Comparison of ENCODE assay signal across 10 mouse cellular contexts in the genomic region with DNA sequence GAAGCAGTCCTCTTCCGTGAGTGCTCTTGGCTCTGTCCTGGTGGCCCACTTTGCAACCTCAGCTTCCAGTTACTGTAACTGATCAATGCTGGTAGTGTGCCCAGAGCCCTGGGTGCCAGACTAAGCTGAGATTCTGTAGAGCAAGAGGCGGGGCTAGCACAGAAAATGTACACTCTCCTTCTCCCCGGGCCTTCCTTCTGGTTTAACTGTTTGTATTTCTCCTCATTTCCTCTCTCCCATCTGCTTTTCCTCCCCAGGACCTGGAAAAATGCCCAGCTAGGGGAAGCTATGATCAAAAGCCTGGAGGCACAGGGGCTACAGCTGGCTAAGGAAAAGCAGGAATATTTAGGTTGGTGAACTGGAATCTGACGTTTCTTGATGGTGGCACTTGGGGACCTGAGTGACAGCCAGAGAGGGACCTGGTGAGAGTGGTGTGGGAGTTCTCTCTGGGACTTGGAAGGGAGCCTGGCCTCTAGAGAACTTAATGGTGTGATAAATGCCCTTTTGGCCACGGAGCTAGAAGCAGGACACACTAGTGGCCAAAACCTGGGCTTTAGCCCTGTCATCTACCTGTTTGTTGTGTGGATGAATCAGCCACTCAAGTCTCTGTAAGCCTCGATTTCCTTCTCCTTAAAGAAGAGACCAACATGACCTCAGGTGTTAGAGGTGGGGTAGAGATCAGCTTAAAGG. TPM values are rescaled to one million over a fixed set of nuclear protein-coding genes. Genes with fewer than 3 reads are reported as not detected.
A peak's percentile ranks its signal among the peaks of the same experiment; 100 is the strongest.
DNase-seq lines count a peak whose midpoint lies in the region; ATAC-seq lines count a peak whose summit lies in the region.
"Had no signal": no experiment of that assay in that cellular context is flagged by ENCODE, and none has a peak within 500 bp of the region (broad histone marks: within the 10 kb centered on the region; RNA-seq: fewer than 3 reads in every experiment).

No protein-coding gene starts in this region.

- 51% methylated on average over 6 of the region's 6 CpGs for WGBS in hindbrain, embryonic 15.5 days
- 72% methylated on average over 6 of the region's 6 CpGs for WGBS in hindbrain, embryonic 11.5 days
- WGBS in stomach, embryonic 14.5 days: 30% methylated on average over 6 of the region's 6 CpGs

- no peak for DNase-seq in hindbrain, embryonic 11.5 days (ENCODE audit: low spot score)
- DNase-seq in lung, postnatal 10 days: peak; percentile 16
- no peak for DNase-seq in lung, postnatal 4 days
- DNase-seq in cerebellum, adult 9-11 months: peak; percentile 68
- DNase-seq in adrenal gland, postnatal 4 days (ENCODE audit: low spot score in 2 of 2): no peak
- no peak for DNase-seq in adipocyte (ENCODE audit: low spot score)
- DNase-seq: heart, postnatal 4 days; liver, embryonic 13.5 days had no signal

- peak overlapping the region; percentile 38; the same call in 1 of the 2 replicates for H3K27ac ChIP-seq in hindbrain, embryonic 15.5 days (replicated peaks)
- no peak overlapping the region for H3K27ac ChIP-seq in hindbrain, embryonic 11.5 days (ENCODE audit: low read depth, low read length)
- H3K27ac ChIP-seq in stomach, embryonic 14.5 days (ENCODE audit: low read length): peak overlapping the region; percentile 52; the same call in 1 of the 2 replicates
- H3K27ac ChIP-seq: liver, embryonic 13.5 days had no signal

- no peak overlapping the region for H3K9ac ChIP-seq in hindbrain, embryonic 15.5 days
- no peak overlapping the region for H3K9ac ChIP-seq in hindbrain, embryonic 11.5 days (ENCODE audit: low read depth, low read length)
- no peak overlapping the region for H3K9ac ChIP-seq in stomach, embryonic 14.5 days (replicated peaks; ENCODE audit: low read depth, low read length)
- H3K9ac ChIP-seq: liver, embryonic 13.5 days had no signal

- H3K4me1 ChIP-seq in hindbrain, embryonic 15.5 days (replicated peaks): peaks cover 15% of the 10 kb centered on the region
- 0 out of 2 replicates have a peak, but pooled peaks cover 2% of the 10 kb centered on the region for H3K4me1 ChIP-seq in hindbrain, embryonic 11.5 days (replicated peaks; ENCODE audit: control insufficient read depth, insufficient read depth, low read length)
- H3K4me1 ChIP-seq in stomach, embryonic 14.5 days (ENCODE audit: control insufficient read depth, insufficient read depth, low read length): peaks cover 13% of the 10 kb centered on the region; the same call in 1 of the 2 replicates

- no peaks in the 10 kb centered on the region for H3K36me3 ChIP-seq in hindbrain, embryonic 15.5 days
- H3K36me3 ChIP-seq in hindbrain, embryonic 11.5 days (ENCODE audit: control insufficient read depth, insufficient read depth, low read length): no peaks in the 10 kb centered on the region
- H3K36me3 ChIP-seq in stomach, embryonic 14.5 days (ENCODE audit: control insufficient read depth, insufficient read depth, low read length): no peaks in the 10 kb centered on the region
- H3K36me3 ChIP-seq: liver, embryonic 13.5 days had no signal

- H3K4me3 ChIP-seq in hindbrain, embryonic 15.5 days: no peak overlapping the region
- no peak overlapping the region for H3K4me3 ChIP-seq in hindbrain, embryonic 11.5 days (ENCODE audit: low read depth, low read length)
- no peak overlapping the region for H3K4me3 ChIP-seq in stomach, embryonic 14.5 days (ENCODE audit: low read depth, low read length)
- H3K4me3 ChIP-seq: liver, embryonic 13.5 days had no signal

- no peak overlapping the region for H3K4me2 ChIP-seq in hindbrain, embryonic 15.5 days
- H3K4me2 ChIP-seq in hindbrain, embryonic 11.5 days (replicated peaks; ENCODE audit: low read depth, low read length): no peak overlapping the region
- no peak overlapping the region for H3K4me2 ChIP-seq in stomach, embryonic 14.5 days (replicated peaks; ENCODE audit: low read depth, low read length)
- H3K4me2 ChIP-seq: liver, embryonic 13.5 days had no signal

- no peaks in the 10 kb centered on the region for H3K9me3 ChIP-seq in hindbrain, embryonic 15.5 days
- no peaks in the 10 kb centered on the region for H3K9me3 ChIP-seq in hindbrain, embryonic 11.5 days (ENCODE audit: control insufficient read depth, low read length)
- no peaks in the 10 kb centered on the region for H3K9me3 ChIP-seq in stomach, embryonic 14.5 days (ENCODE audit: control insufficient read depth, low read depth, low read length)
- H3K9me3 ChIP-seq: liver, embryonic 13.5 days had no signal

- ATAC-seq in hindbrain, embryonic 15.5 days (ENCODE audit: low FRiP score, low read depth): peak; percentile 57; the same call in 1 of the 2 replicates
- no peak for ATAC-seq in hindbrain, embryonic 11.5 days (ENCODE audit: low FRiP score)
- ATAC-seq in stomach, embryonic 14.5 days (ENCODE audit: insufficient number of reproducible peaks, insufficient read depth, low FRiP score, low read depth): peak; percentile 16; the same call in 1 of the 2 replicates

- H3K27me3 ChIP-seq in hindbrain, embryonic 15.5 days: no peaks in the 10 kb centered on the region
- H3K27me3 ChIP-seq in hindbrain, embryonic 11.5 days (ENCODE audit: control insufficient read depth, insufficient read depth, low read length): no peaks in the 10 kb centered on the region
- H3K27me3 ChIP-seq in stomach, embryonic 14.5 days (ENCODE audit: control insufficient read depth, insufficient read depth, low read length): no peaks in the 10 kb centered on the region

RNA-seq across cellular contexts. Expression of gene Plekhd1, which starts 14.7 kb away (rescaled TPM):
- polyA plus RNA-seq in hindbrain, embryonic 15.5 days (2015; fragmentation: Nextera tagmentation; extraction: Ambion mirVana): 6.4 and 6.5 TPM in 2 replicates
- 1.1 and 1.2 TPM in 2 replicates for polyA plus RNA-seq in hindbrain, embryonic 11.5 days (2014; fragmentation: Nextera tagmentation; extraction: Ambion mirVana)
- polyA plus RNA-seq in stomach, embryonic 14.5 days (2014; fragmentation: Nextera tagmentation; extraction: Ambion mirVana): 3.9 and 6.5 TPM in 2 replicates
- total RNA-seq in adrenal gland, postnatal 4 days (2021): 1 to 10 TPM in 1 of 2 experiments, under 1 TPM in 1; 0.25 to 2.1 TPM

RNA-seq across cellular contexts. Expression of gene Ccdc177, which starts 53.4 kb away (rescaled TPM):
- polyA plus RNA-seq in hindbrain, embryonic 15.5 days (2015; fragmentation: Nextera tagmentation; extraction: Ambion mirVana): 4.0 and 4.4 TPM in 2 replicates
- polyA plus RNA-seq in hindbrain, embryonic 11.5 days (2014; fragmentation: Nextera tagmentation; extraction: Ambion mirVana): 3.9 and 4.6 TPM in 2 replicates
- polyA plus RNA-seq in stomach, embryonic 14.5 days (2014; fragmentation: Nextera tagmentation; extraction: Ambion mirVana): 0.25 and 0.26 TPM in 2 replicates
- total RNA-seq in adrenal gland, postnatal 4 days (2021): under 1 TPM; 0.20 to 0.28 TPM
- polyA plus RNA-seq: liver, embryonic 13.5 days had no signal

Comparison
In these comparisons a context has a peak if more than half of its experiments do, and no peak if none do; other contexts are left out.
1. DNase-seq: peak in lung, postnatal 10 days (single experiment) and cerebellum, adult 9-11 months (single experiment); none in hindbrain, embryonic 11.5 days (single experiment), lung, postnatal 4 days (0 of 2), adrenal gland, postnatal 4 days (0 of 2) and adipocyte (single experiment).